Mouse (Mus musculus): ENCODE data around the gene Mrgprf. TPM values are rescaled to one million over a fixed set of nuclear protein-coding genes. Genes with fewer than 3 reads are reported as not detected.
A peak's percentile ranks its signal among the peaks of the same experiment; 100 is the strongest.

Gene Mrgprf
- total RNA-seq (2015; ENCODE audit: low replicate concordance) (not detected in 2 replicates), total RNA-seq (2017; ENCODE audit: low replicate concordance) (not detected in 2 replicates)

- ATAC-seq (replicated peaks; ENCODE audit: low FRiP score, poor library complexity, severe bottlenecking): no peak
These were observed at the start of gene Mrgprf for GRCm38 (mm10) chr7:145300321-145301007. TSS of gene Mrgprf (plus strand) at chr7:145300828.

GRCm38 (mm10) chr7:145252715-145253476 lies 47.7 kb upstream of the Mrgprf start:
- ATAC-seq (replicated peaks; ENCODE audit: low FRiP score, poor library complexity, severe bottlenecking): 0 out of 2 replicates have a peak, but pooled peaks have one; percentile 44

DNA sequence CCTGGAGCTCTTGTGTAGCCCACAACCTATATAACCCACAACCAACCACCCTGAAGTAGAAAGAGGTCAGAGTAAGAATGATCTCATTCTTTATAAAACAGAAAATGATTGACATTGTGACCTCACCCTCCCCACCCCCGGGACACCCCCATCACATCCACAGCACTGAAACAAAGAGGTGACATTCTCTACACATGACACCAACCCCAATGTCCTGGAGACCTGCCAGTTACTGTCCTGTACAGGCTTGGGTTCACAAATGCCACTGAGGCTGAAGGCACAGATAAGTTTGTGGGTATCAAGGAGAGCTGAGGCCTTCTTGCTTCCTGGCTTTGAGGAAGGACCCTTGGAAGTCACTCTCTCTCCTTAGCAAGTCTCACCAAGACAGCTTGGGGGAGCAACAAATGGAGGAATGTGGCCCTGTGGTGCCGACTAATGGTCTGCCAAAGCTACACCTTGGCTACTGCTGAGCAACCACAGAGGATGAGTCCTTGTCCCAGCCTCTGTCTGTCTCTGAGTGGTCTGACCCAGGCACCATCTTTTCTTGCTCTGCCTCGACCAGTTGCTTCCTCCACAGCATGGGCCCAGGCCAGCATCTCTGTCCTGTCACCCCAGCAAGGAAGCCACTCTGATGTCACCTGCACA lies 46.5 kb upstream of the Mrgprf start:
- ATAC-seq (replicated peaks; ENCODE audit: low FRiP score, poor library complexity, severe bottlenecking): no peak

DNA sequence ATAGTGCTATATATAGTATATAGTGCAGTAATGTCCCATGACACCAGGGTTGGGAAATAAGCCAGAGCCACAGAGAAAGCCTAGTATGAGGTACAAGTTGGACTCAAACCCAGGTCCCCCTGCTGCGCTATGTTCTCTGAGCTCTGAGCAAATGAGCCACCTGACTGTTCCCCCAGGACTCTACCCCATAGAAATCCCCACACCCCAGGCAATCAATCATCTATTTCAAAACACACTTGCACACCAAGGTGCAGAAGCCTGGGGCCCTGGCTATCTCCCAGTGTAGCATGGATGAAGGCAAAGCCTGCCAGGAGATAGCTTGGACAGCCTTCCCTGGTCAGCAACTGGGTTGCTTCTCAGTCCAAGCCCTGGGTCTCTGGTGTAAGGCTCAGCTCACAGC lies 44.5 kb upstream of the Mrgprf start:
- no peak for ATAC-seq (replicated peaks; ENCODE audit: low FRiP score, poor library complexity, severe bottlenecking)

GRCm38 (mm10) chr7:145264202-145264601 lies 36.4 kb upstream of the Mrgprf start:
- ATAC-seq (replicated peaks; ENCODE audit: low FRiP score, poor library complexity, severe bottlenecking): no peak

GRCm38 (mm10) chr7:145266011-145266410 lies 34.6 kb upstream of the Mrgprf start:
- no peak for ATAC-seq (replicated peaks; ENCODE audit: low FRiP score, poor library complexity, severe bottlenecking)

DNA sequence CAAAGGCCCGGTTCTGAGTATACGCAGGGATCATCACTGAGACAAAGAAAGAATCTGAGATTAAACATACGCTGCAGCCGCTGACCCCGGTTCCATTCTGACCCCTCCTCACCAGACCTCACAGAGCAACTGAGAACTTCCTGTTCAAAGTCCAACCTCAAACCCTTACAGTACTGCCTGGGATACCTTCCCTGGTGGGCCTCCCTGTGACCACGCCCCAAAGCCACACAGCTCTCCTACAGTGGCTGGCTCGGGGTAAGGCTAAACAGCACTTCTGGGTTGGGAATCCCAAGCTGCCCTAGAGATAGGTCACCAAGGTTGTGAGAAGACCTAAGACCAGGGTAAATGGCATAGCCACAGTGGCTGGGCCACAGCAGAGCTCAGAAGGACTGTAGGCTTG lies 31.7 kb upstream of the Mrgprf start:
- no peak for ATAC-seq (replicated peaks; ENCODE audit: low FRiP score, poor library complexity, severe bottlenecking)

DNA sequence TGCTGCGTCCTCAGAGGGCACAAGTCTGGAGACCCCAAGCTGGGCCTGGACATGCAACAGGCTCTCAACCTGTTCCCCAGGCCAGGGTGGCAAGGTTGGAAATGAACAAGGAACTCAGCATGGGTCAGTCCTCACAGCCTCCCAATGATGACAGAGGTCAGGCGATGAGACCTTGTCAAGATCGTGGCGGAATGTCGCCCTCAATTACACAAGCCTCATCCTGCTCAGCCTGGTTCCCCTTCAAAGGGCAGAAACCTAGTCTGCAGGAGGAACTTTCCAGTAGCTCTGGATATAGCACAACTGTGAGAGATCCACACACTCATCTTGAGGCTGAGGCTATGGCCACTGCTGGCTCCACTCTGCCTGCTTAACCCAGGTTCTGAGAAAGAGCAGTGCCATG lies 29.7 kb upstream of the Mrgprf start:
- ATAC-seq (replicated peaks; ENCODE audit: low FRiP score, poor library complexity, severe bottlenecking): no peak

DNA sequence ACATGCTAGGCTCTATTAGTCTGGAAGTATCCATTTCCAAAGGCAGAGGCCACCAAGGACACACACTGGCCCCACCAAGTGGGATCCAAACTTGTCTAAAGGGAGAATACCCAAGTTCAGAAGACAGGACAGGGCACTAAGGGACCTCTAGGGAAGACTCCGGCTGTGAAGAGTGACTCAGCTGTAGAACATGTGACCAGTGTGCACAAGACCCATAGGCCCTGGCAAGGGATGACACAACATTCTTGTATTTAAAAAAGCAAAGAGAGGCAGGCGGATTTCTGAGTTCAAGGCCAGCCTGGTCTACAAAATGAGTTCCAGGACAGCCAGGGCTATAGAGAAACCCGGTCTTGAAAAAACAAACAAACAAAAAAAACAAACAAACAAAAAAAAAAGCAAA lies 25.1 kb upstream of the Mrgprf start:
- no peak for ATAC-seq (replicated peaks; ENCODE audit: low FRiP score, poor library complexity, severe bottlenecking)

DNA sequence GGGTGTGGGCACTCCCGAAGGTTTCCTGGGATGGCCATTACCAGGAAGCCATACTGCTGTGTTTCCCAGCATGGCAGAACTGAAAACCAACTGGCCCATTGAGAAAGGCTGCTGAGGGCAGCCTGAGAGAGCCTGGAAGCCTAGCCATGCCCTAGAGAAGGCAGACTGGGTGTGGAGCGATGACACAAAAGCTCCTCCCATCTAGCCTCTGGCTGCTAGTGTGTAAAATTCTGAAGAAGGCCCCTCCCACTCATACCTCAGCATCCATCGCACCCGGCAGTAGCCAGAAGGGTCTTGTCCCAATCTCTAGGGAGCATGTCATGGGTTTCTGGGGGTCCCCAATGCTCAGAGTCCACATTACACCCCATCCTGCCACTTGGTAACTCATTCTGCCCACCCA lies 19.2 kb upstream of the Mrgprf start:
- ATAC-seq (replicated peaks; ENCODE audit: low FRiP score, poor library complexity, severe bottlenecking): no peak

GRCm38 (mm10) chr7:145283041-145283440 lies 17.6 kb upstream of the Mrgprf start:
- ATAC-seq (replicated peaks; ENCODE audit: low FRiP score, poor library complexity, severe bottlenecking): no peak

GRCm38 (mm10) chr7:145283487-145284187 lies 17.0 kb upstream of the Mrgprf start, which contains the start of gene Tpcn2:
TSS of gene Tpcn2 (minus strand) at chr7:145284011.
- ATAC-seq (replicated peaks; ENCODE audit: low FRiP score, poor library complexity, severe bottlenecking): peak; percentile 96

DNA sequence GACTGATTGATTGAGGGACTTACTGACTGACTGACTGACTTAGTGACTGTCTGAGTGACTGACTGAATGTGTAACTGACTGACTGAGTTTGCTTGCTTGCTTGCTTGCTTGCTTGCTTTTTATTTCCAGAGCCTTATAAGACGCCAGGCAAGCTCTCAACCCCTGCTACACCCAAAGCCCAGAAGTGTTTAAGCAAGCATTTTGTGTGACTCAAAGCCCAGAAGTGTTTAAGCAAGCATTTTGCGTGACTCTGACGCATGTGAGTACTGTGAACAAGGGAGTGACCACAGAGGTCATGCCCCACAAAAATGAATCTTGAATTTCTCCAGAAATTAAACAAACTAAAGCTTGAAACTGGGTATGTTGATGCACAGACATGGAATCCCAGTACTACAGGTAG lies 16.3 kb upstream of the Mrgprf start:
- ATAC-seq (replicated peaks; ENCODE audit: low FRiP score, poor library complexity, severe bottlenecking): no peak

- no peak for ATAC-seq (replicated peaks; ENCODE audit: low FRiP score, poor library complexity, severe bottlenecking)
These were observed 15.2 kb upstream of the Mrgprf start for GRCm38 (mm10) chr7:145285476-145285875.

DNA sequence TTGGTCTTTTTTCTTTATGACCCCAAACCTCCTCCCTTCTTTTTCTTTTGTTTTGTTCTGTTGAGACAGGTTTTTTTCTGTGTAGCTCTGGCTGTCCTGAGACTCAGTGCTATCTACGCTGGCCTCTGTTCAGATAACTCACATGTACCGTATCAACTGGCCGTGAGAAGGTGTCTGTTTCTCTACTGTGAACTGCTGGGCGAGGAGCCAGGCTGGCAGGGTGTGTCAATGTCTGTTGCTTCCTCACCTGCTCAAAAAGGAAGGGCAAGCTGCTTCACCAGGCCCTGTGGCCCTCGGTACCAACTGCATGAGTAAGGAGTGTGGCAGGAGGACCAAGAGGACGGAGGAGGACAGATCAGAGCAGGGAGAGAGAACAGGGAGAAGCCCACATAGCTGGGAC lies 13.2 kb upstream of the Mrgprf start:
- ATAC-seq (replicated peaks; ENCODE audit: low FRiP score, poor library complexity, severe bottlenecking): no peak

GRCm38 (mm10) chr7:145289302-145289701 lies 11.3 kb upstream of the Mrgprf start:
- ATAC-seq (replicated peaks; ENCODE audit: low FRiP score, poor library complexity, severe bottlenecking): no peak

- no peak for ATAC-seq (replicated peaks; ENCODE audit: low FRiP score, poor library complexity, severe bottlenecking)
These were observed 8.8 kb upstream of the Mrgprf start for GRCm38 (mm10) chr7:145291847-145292246.

DNA sequence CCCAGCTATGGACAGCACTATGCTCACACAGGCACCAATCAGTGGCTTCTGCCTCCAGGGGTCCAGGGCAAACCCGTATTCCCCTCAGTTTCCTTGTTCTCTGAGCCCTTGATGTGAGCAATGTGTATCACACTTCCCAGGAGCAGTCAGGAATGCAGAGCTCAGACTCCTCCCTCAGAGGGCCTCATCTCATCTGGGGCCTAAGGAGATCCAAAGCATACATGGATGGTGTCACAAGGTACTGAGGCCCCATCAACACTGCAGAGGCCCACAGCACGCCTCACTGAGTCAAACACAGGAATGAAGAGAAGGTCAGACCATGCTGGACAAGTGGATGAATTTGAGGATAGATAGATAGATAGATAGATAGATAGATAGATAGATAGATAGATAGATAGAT lies 7.9 kb upstream of the Mrgprf start:
- ATAC-seq (replicated peaks; ENCODE audit: low FRiP score, poor library complexity, severe bottlenecking): no peak

GRCm38 (mm10) chr7:145293859-145294258 lies 6.8 kb upstream of the Mrgprf start:
- ATAC-seq (replicated peaks; ENCODE audit: low FRiP score, poor library complexity, severe bottlenecking): no peak
